Mouse (Mus musculus) limb, embryonic 13.5 days (tissue): ENCODE data around the gene Cnst. TPM values are rescaled to one million over a fixed set of nuclear protein-coding genes. Genes with fewer than 3 reads are reported as not detected.
"Not testable (repeated sequence)": the region's sequence is repeated elsewhere in the genome, so short reads cannot be mapped to it uniquely, and the experiment has no call there.

ENCODE experiments used
- ATAC-seq: fragments of 200-750 bp; cut with Nextera tagmentation; 2 replicates; pipeline ENCODE4 v1.8.0; 2017; ENCODE audit warnings: low read depth, moderate number of reproducible peaks, moderate TSS enrichment; ENCODE audit not compliant: low FRiP score
- H3K27ac ChIP-seq: fragments of 300-500 bp; sonication (generic); 2 replicates; pipeline ENCODE4 v1.5.1; 2015; ENCODE audit warnings: inconsistent platforms, mild to moderate bottlenecking, moderate library complexity
- H3K27me3 ChIP-seq: fragments of 300-500 bp; sonication (generic); 2 replicates; pipeline ENCODE4 v1.6.1; 2015; ENCODE audit warnings: mild to moderate bottlenecking, inconsistent platforms
- H3K36me3 ChIP-seq: fragments of 300-500 bp; sonication (generic); 2 replicates; pipeline ENCODE4 v1.6.1; 2015; ENCODE audit warnings: inconsistent platforms, mild to moderate bottlenecking, moderate library complexity
- H3K4me1 ChIP-seq: fragments of 300-500 bp; sonication (generic); 2 replicates; pipeline ENCODE4 v1.6.1; 2015; ENCODE audit warnings: inconsistent platforms
- H3K4me2 ChIP-seq: fragments of 300-500 bp; sonication (generic); replicated peaks from 2 replicates; pipeline ENCODE4 v1.6.1; 2015; ENCODE audit warnings: inconsistent platforms, mild to moderate bottlenecking, moderate library complexity
- H3K4me3 ChIP-seq: fragments of 300-500 bp; sonication (generic); 2 replicates; pipeline ENCODE4 v1.5.1; 2015; ENCODE audit warnings: moderate library complexity, mild to moderate bottlenecking, inconsistent platforms
- H3K9ac ChIP-seq: fragments of 300-500 bp; sonication (generic); 2 replicates; pipeline ENCODE4 v1.6.1; 2015; ENCODE audit warnings: mild to moderate bottlenecking, inconsistent platforms
- H3K9me3 ChIP-seq: fragments of 300-500 bp; sonication (generic); 2 replicates; pipeline ENCODE4 v1.6.1; 2016; ENCODE audit warnings: inconsistent platforms
- WGBS: fragments of 180-500 bp; shearing (Covaris S2); methylation state at CpG from one replicate; pipeline ENCODE4 v1.1.7; 2015; 5-methylcytosine and 5-hydroxymethylcytosine counted together
- polyA plus RNA-seq: library from polyadenylated mRNA; unstranded; fragments of >200 nt; fragmentation: Nextera tagmentation; extraction: Ambion mirVana; gene quantifications from 2 replicates; pipeline ENCODE4 v1.2.1, GENCODE M21; 2015

Cnst gene
- polyA plus RNA-seq = 17.9 and 18.6 TPM in 2 replicates

GRCm38 (mm10) chr1:179545768-179546550 is at the start of gene Cnst, which contains the start of gene Tfb2m:
Gene Cnst (plus strand): TSS chr1:179546370.
Gene Tfb2m (minus strand): TSS chr1:179546267.
- H3K9ac ChIP-seq = peak within 1 kb of the TSS; percentile 80
- peak; percentile 99 for ATAC-seq
- peak within 1 kb of the TSS; percentile 77 for H3K27ac ChIP-seq
- H3K27me3 ChIP-seq, H3K9me3 ChIP-seq, H3K36me3 ChIP-seq: not testable (repeated sequence)
- peak within 1 kb of the TSS; percentile 77 for H3K4me3 ChIP-seq
- H3K4me1 ChIP-seq = peaks cover 26% of the 10 kb centered on the region
- H3K4me2 ChIP-seq = peak within 1 kb of the TSS; percentile 87
- WGBS = under 1% methylated on average over 69 of the region's 69 CpGs

GRCm38 (mm10) chr1:179499257-179499656 is 46.9 kb upstream of the Cnst start:
- 76% methylated on average over 3 of the region's 3 CpGs for WGBS
- H3K4me2 ChIP-seq = no peak overlapping the region
- no peaks in the 10 kb centered on the region for H3K27me3 ChIP-seq
- no peaks in the 10 kb centered on the region for H3K36me3 ChIP-seq
- no peaks in the 10 kb centered on the region for H3K9me3 ChIP-seq
- H3K9ac ChIP-seq = no peak overlapping the region
- no peak for ATAC-seq
- no peaks in the 10 kb centered on the region; the same call in 1 of the 2 replicates for H3K4me1 ChIP-seq
- no peak overlapping the region for H3K27ac ChIP-seq
- no peak overlapping the region for H3K4me3 ChIP-seq

GRCm38 (mm10) chr1:179502565-179502964 is 43.6 kb upstream of the Cnst start:
- Histone ChIP-seq H3K4me2 (no peak overlapping the region), H3K4me1 (no peaks in the 10 kb centered on the region; the same call in 1 of the 2 replicates), H3K9ac (no peak overlapping the region), H3K9me3 (no peaks in the 10 kb centered on the region), H3K27ac (no peak overlapping the region), H3K27me3 (no peaks in the 10 kb centered on the region), H3K4me3 (no peak overlapping the region), H3K36me3 (no peaks in the 10 kb centered on the region)
- WGBS = 11% methylated on average over 3 of the region's 3 CpGs
- no peak for ATAC-seq

- ATAC-seq = no peak
- H3K9ac ChIP-seq = no peak overlapping the region
- H3K4me1 ChIP-seq = peaks cover 1% of the 10 kb centered on the region; the same call in 1 of the 2 replicates
- no peaks in the 10 kb centered on the region for H3K36me3 ChIP-seq
- no peak overlapping the region for H3K4me2 ChIP-seq
- H3K4me3 ChIP-seq = no peak overlapping the region
- 64% methylated on average over 9 of the region's 9 CpGs for WGBS
- no peaks in the 10 kb centered on the region for H3K27me3 ChIP-seq
- no peaks in the 10 kb centered on the region for H3K9me3 ChIP-seq
- no peak overlapping the region for H3K27ac ChIP-seq
Observed at GRCm38 (mm10) chr1:179506530-179507315, 39.4 kb upstream of the Cnst start.

GRCm38 (mm10) chr1:179510546-179511340 is 35.4 kb upstream of the Cnst start:
- Histone ChIP-seq H3K4me2 (no peak overlapping the region), H3K27ac (no peak overlapping the region), H3K9ac (no peak overlapping the region), H3K9me3 (no peaks in the 10 kb centered on the region), H3K36me3 (no peaks in the 10 kb centered on the region), H3K27me3 (no peaks in the 10 kb centered on the region), H3K4me3 (no peak overlapping the region), H3K4me1 (0 out of 2 replicates have a peak, but pooled peaks cover 2% of the 10 kb centered on the region)
- ATAC-seq = no peak
- 84% methylated on average over 13 of the region's 13 CpGs for WGBS

DNA sequence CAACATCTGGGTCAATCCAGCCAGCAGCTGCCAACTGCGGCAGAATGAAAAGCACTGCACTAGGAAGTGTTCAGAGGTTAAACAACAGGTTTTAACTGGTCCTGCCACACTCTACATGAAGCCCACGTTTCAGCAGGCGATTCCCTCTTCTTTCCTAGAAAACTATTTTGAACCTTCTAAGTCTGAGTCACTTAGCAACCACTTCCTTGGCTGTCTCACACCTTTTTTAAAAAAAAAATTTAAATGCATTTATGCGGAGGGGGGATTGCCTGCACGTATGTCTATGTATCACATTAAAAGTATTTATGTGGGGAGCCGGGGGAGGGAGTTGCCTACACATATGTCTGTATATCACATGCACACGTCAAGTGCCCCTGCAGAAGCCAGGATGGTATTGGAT is 34.3 kb upstream of the Cnst start:
- Histone ChIP-seq H3K27ac (no peak overlapping the region), H3K27me3 (no peaks in the 10 kb centered on the region), H3K4me2 (no peak overlapping the region), H3K4me3 (no peak overlapping the region), H3K4me1 (peaks cover 9% of the 10 kb centered on the region), H3K9ac (no peak overlapping the region), H3K9me3 (no peaks in the 10 kb centered on the region), H3K36me3 (no peaks in the 10 kb centered on the region)
- WGBS = 71% methylated on average over 7 of the region's 7 CpGs
- ATAC-seq = no peak

- under 1% methylated on average over 21 of the region's 21 CpGs for WGBS
- Histone ChIP-seq H3K27ac (peak overlapping the region; percentile 40; the same call in 1 of the 2 replicates), H3K9me3 (peaks cover 2% of the 10 kb centered on the region; the same call in 1 of the 2 replicates), H3K4me1 (peaks cover 9% of the 10 kb centered on the region), H3K36me3 (no peaks in the 10 kb centered on the region), H3K27me3 (no peaks in the 10 kb centered on the region), H3K9ac (peak overlapping the region; percentile 83), H3K4me2 (peak overlapping the region; percentile 96), H3K4me3 (peak overlapping the region; percentile 80)
- peak; percentile 69 for ATAC-seq
Observed at GRCm38 (mm10) chr1:179516941-179517712, 29.0 kb upstream of the Cnst start.

- Histone ChIP-seq H3K27ac (peak within 1 kb of the TSS; percentile 40; the same call in 1 of the 2 replicates), H3K4me3 (peak within 1 kb of the TSS; percentile 80), H3K36me3 (no peaks in the 10 kb centered on the region), H3K27me3 (no peaks in the 10 kb centered on the region), H3K4me2 (peak within 1 kb of the TSS; percentile 96), H3K9ac (peak within 1 kb of the TSS; percentile 83), H3K9me3 (peaks cover 2% of the 10 kb centered on the region; the same call in 1 of the 2 replicates), H3K4me1 (peaks cover 9% of the 10 kb centered on the region)
- ATAC-seq = peak; percentile 85
- WGBS = 7% methylated on average over 39 of the region's 39 CpGs
Observed at GRCm38 (mm10) chr1:179517713-179518465, 28.3 kb upstream of the Cnst start, which contains the start of gene Smyd3. Gene Smyd3 (minus strand): TSS chr1:179518041.

DNA sequence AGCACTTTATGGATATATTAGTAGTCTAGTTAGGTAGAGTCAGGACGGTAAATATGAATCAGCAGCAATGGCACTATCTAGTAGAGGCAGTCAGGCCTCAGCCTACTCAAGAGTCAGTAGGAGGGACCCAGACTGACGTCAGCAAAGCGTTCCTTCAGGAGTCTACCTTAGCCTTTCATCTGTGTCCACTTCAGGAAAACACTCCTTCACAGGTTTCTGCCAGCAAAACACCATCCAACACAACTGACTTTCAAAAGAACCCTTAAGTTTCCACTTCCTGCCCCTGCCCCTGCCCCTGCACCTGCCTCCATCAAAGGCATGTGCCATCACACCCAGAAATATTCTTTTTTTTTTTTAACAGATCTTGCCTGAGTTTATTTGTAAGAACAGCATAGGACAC is 26.3 kb upstream of the Cnst start:
- Histone ChIP-seq H3K9me3 (peaks cover 2% of the 10 kb centered on the region; the same call in 1 of the 2 replicates), H3K4me3 (no peak overlapping the region), H3K27ac (no peak overlapping the region), H3K27me3 (no peaks in the 10 kb centered on the region), H3K4me1 (peaks cover 9% of the 10 kb centered on the region), H3K4me2 (no peak overlapping the region), H3K9ac (no peak overlapping the region), H3K36me3 (no peaks in the 10 kb centered on the region)
- WGBS = 69% methylated on average over 3 of the region's 3 CpGs
- no peak for ATAC-seq

GRCm38 (mm10) chr1:179539054-179539453 is 7.1 kb upstream of the Cnst start:
- H3K9ac ChIP-seq = no peak overlapping the region
- H3K9me3 ChIP-seq = no peaks in the 10 kb centered on the region
- 94% methylated on average over 3 of the region's 3 CpGs for WGBS
- peaks cover 9% of the 10 kb centered on the region for H3K4me1 ChIP-seq
- H3K4me3 ChIP-seq = no peak overlapping the region
- H3K36me3 ChIP-seq = peaks cover 36% of the 10 kb centered on the region
- no peak overlapping the region for H3K27ac ChIP-seq
- H3K27me3 ChIP-seq = no peaks in the 10 kb centered on the region
- H3K4me2 ChIP-seq = no peak overlapping the region
- ATAC-seq = no peak
